19 mouse cellular contexts compared by ENCODE assay signal in genomic region chr19:23376536-23377201, GRCm38 (mm10).
A peak's percentile ranks its signal among the peaks of the same experiment; 100 is the strongest.
DNase-seq lines count a peak whose midpoint lies in the region; ATAC-seq and TF ChIP-seq lines count a peak whose summit lies in the region.
"Had no signal": no experiment of that assay in that cellular context is flagged by ENCODE, and none has a peak within 500 bp of the region (broad histone marks: within the 10 kb centered on the region; RNA-seq: fewer than 3 reads in every experiment).

No protein-coding gene starts in this region.

- no peaks in the 10 kb centered on the region for H3K79me2 ChIP-seq in heart, adult 2 months (replicated peaks; ENCODE audit: control insufficient read depth, insufficient read depth, low read length)

- WGBS in forebrain, embryonic 10.5 days: 66% methylated on average over 11 of the region's 11 CpGs
- WGBS in forebrain, embryonic 11.5 days: 55% methylated on average over 11 of the region's 11 CpGs
- WGBS in neural tube, embryonic 11.5 days: 64% methylated on average over 11 of the region's 11 CpGs
- 43% methylated on average over 11 of the region's 11 CpGs for WGBS in neural tube, embryonic 15.5 days
- WGBS in hindbrain, embryonic 15.5 days: 52% methylated on average over 11 of the region's 11 CpGs
- WGBS in midbrain, embryonic 16.5 days: 40% methylated on average over 11 of the region's 11 CpGs
- 64% methylated on average over 11 of the region's 11 CpGs for WGBS in heart, adult 2 months

- intact Hi-C loops in heart, adult 2 months (cut with DNase I): no loop called here

- no peaks in the 10 kb centered on the region for H3K36me3 ChIP-seq in forebrain, embryonic 10.5 days (replicated peaks)
- no peaks in the 10 kb centered on the region for H3K36me3 ChIP-seq in forebrain, embryonic 11.5 days (ENCODE audit: control insufficient read depth, insufficient read depth, low read length)
- H3K36me3 ChIP-seq in neural tube, embryonic 11.5 days (ENCODE audit: control insufficient read depth, insufficient read depth, low read length): no peaks in the 10 kb centered on the region
- H3K36me3 ChIP-seq in neural tube, embryonic 15.5 days: no peaks in the 10 kb centered on the region
- H3K36me3 ChIP-seq in hindbrain, embryonic 15.5 days: no peaks in the 10 kb centered on the region
- H3K36me3 ChIP-seq in midbrain, embryonic 16.5 days (ENCODE audit: control insufficient read depth, insufficient read depth, low read length): no peaks in the 10 kb centered on the region
- H3K36me3 ChIP-seq in heart, adult 2 months (ENCODE audit: control insufficient read depth, insufficient read depth, low read length): no peaks in the 10 kb centered on the region
- H3K36me3 ChIP-seq: embryonic facial prominence, embryonic 10.5 days; heart, embryonic 10.5 days; intestine, embryonic 15.5 days had no signal

- no peak overlapping the region for H3K4me3 ChIP-seq in forebrain, embryonic 10.5 days
- H3K4me3 ChIP-seq in forebrain, embryonic 11.5 days (ENCODE audit: low read depth, low read length): no peak overlapping the region
- no peak overlapping the region for H3K4me3 ChIP-seq in neural tube, embryonic 11.5 days (ENCODE audit: low read depth, low read length)
- H3K4me3 ChIP-seq in neural tube, embryonic 15.5 days (replicated peaks): no peak overlapping the region
- H3K4me3 ChIP-seq in hindbrain, embryonic 15.5 days: no peak overlapping the region
- H3K4me3 ChIP-seq in midbrain, embryonic 16.5 days (ENCODE audit: low read depth, low read length): no peak overlapping the region
- no peak overlapping the region for H3K4me3 ChIP-seq in heart, adult 2 months
- H3K4me3 ChIP-seq: embryonic facial prominence, embryonic 10.5 days; gastrocnemius, adult 2 months; heart, embryonic 10.5 days; intestine, embryonic 15.5 days had no signal

- H3K27ac ChIP-seq in forebrain, embryonic 10.5 days: peak overlapping the region; percentile 44; the same call in 1 of the 2 replicates
- no peak overlapping the region for H3K27ac ChIP-seq in forebrain, embryonic 11.5 days (ENCODE audit: low read depth, low read length)
- no peak overlapping the region for H3K27ac ChIP-seq in neural tube, embryonic 11.5 days (ENCODE audit: low read depth, low read length)
- no peak overlapping the region for H3K27ac ChIP-seq in neural tube, embryonic 15.5 days (replicated peaks)
- H3K27ac ChIP-seq in hindbrain, embryonic 15.5 days (replicated peaks): no peak overlapping the region
- 0 out of 2 replicates have a peak overlapping the region, but pooled peaks have one; percentile 26 for H3K27ac ChIP-seq in midbrain, embryonic 16.5 days (ENCODE audit: low read length)
- H3K27ac ChIP-seq in heart, adult 2 months: no peak overlapping the region
- H3K27ac ChIP-seq: embryonic facial prominence, embryonic 10.5 days; gastrocnemius, adult 2 months; heart, embryonic 10.5 days; intestine, embryonic 15.5 days; macrophage had no signal

- H3K9me3 ChIP-seq in forebrain, embryonic 10.5 days: no peaks in the 10 kb centered on the region
- H3K9me3 ChIP-seq in forebrain, embryonic 11.5 days (ENCODE audit: control insufficient read depth, low read length): no peaks in the 10 kb centered on the region
- no peaks in the 10 kb centered on the region for H3K9me3 ChIP-seq in neural tube, embryonic 11.5 days (ENCODE audit: control insufficient read depth, low read length)
- no peaks in the 10 kb centered on the region for H3K9me3 ChIP-seq in neural tube, embryonic 15.5 days (replicated peaks)
- no peaks in the 10 kb centered on the region for H3K9me3 ChIP-seq in hindbrain, embryonic 15.5 days
- no peaks in the 10 kb centered on the region for H3K9me3 ChIP-seq in midbrain, embryonic 16.5 days (replicated peaks; ENCODE audit: control insufficient read depth, low read length, poor library complexity, severe bottlenecking)
- H3K9me3 ChIP-seq: embryonic facial prominence, embryonic 10.5 days; heart, embryonic 10.5 days; intestine, embryonic 15.5 days had no signal

- H3K4me2 ChIP-seq in forebrain, embryonic 11.5 days (ENCODE audit: low read depth, low read length, severe bottlenecking): no peak overlapping the region
- no peak overlapping the region for H3K4me2 ChIP-seq in neural tube, embryonic 11.5 days (ENCODE audit: low read depth)
- no peak overlapping the region; the same call in 1 of the 2 replicates for H3K4me2 ChIP-seq in neural tube, embryonic 15.5 days
- H3K4me2 ChIP-seq in hindbrain, embryonic 15.5 days: no peak overlapping the region
- 0 out of 2 replicates have a peak overlapping the region, but pooled peaks have one; percentile 12 for H3K4me2 ChIP-seq in midbrain, embryonic 16.5 days (ENCODE audit: low read length)
- H3K4me2 ChIP-seq: intestine, embryonic 15.5 days had no signal

- H3K9ac ChIP-seq in forebrain, embryonic 11.5 days (ENCODE audit: low read length): no peak overlapping the region; the same call in 1 of the 2 replicates
- H3K9ac ChIP-seq in neural tube, embryonic 11.5 days (ENCODE audit: low read length): no peak overlapping the region
- no peak overlapping the region for H3K9ac ChIP-seq in neural tube, embryonic 15.5 days (replicated peaks)
- H3K9ac ChIP-seq in hindbrain, embryonic 15.5 days: no peak overlapping the region
- no peak overlapping the region for H3K9ac ChIP-seq in midbrain, embryonic 16.5 days (ENCODE audit: low read depth, low read length)
- no peak overlapping the region for H3K9ac ChIP-seq in heart, adult 2 months (ENCODE audit: low read depth, low read length)
- H3K9ac ChIP-seq: intestine, embryonic 15.5 days had no signal

- TF ChIP-seq POLR2A in heart, adult 2 months (IDR thresholded peaks at IDR 0.05; ENCODE audit: insufficient read depth, low read depth, low read length): no peak

- no peak for DNase-seq in forebrain, embryonic 10.5 days (ENCODE audit: extremely low spot score, low spot score)
- no peak for DNase-seq in forebrain, embryonic 11.5 days (ENCODE audit: low spot score)
- DNase-seq in neural tube, embryonic 11.5 days (ENCODE audit: low spot score): peak; percentile 16
- no peak for DNase-seq in heart, adult 2 months
- DNase-seq in left cerebral cortex, adult 11 months (ENCODE audit: low spot score): no peak
- DNase-seq: adrenal gland, postnatal 25 days; cerebellum, postnatal 10 days; gastrocnemius, adult 2 months; heart, postnatal 4 days; kidney, adult 8-10 months; kidney, postnatal 10 days; thymus, postnatal 14 days had no signal

- no peak for ATAC-seq in forebrain, embryonic 11.5 days (replicated peaks; ENCODE audit: low FRiP score)
- no peak for ATAC-seq in neural tube, embryonic 11.5 days (ENCODE audit: insufficient read depth, low FRiP score, low TSS enrichment)
- ATAC-seq in neural tube, embryonic 15.5 days (ENCODE audit: low FRiP score): no peak
- peak; percentile 59; the same call in 1 of the 2 replicates for ATAC-seq in hindbrain, embryonic 15.5 days (ENCODE audit: low FRiP score, low read depth)
- peak; percentile 53; the same call in 1 of the 2 replicates for ATAC-seq in midbrain, embryonic 16.5 days
- ATAC-seq: intestine, embryonic 15.5 days had no signal

- H3K27me3 ChIP-seq in forebrain, embryonic 10.5 days (ENCODE audit: poor library complexity, severe bottlenecking): no peaks in the 10 kb centered on the region
- H3K27me3 ChIP-seq in forebrain, embryonic 11.5 days (ENCODE audit: control insufficient read depth, insufficient read depth, low read length): no peaks in the 10 kb centered on the region
- H3K27me3 ChIP-seq in neural tube, embryonic 11.5 days (ENCODE audit: control insufficient read depth, insufficient read depth, low read length): no peaks in the 10 kb centered on the region
- H3K27me3 ChIP-seq in neural tube, embryonic 15.5 days (replicated peaks): no peaks in the 10 kb centered on the region
- H3K27me3 ChIP-seq in hindbrain, embryonic 15.5 days: no peaks in the 10 kb centered on the region
- H3K27me3 ChIP-seq in midbrain, embryonic 16.5 days (ENCODE audit: control insufficient read depth, insufficient read depth, low read depth, low read length): no peaks in the 10 kb centered on the region
- H3K27me3 ChIP-seq in heart, adult 2 months (ENCODE audit: control insufficient read depth, insufficient read depth, low read length): no peaks in the 10 kb centered on the region
- H3K27me3 ChIP-seq: intestine, embryonic 15.5 days had no signal

- H3K4me1 ChIP-seq in forebrain, embryonic 10.5 days: peaks cover 6% of the 10 kb centered on the region
- no peaks in the 10 kb centered on the region for H3K4me1 ChIP-seq in forebrain, embryonic 11.5 days (replicated peaks; ENCODE audit: control insufficient read depth, insufficient read depth, low read length)
- H3K4me1 ChIP-seq in neural tube, embryonic 11.5 days (ENCODE audit: control insufficient read depth, insufficient read depth, low read length): no peaks in the 10 kb centered on the region
- peaks cover 12% of the 10 kb centered on the region for H3K4me1 ChIP-seq in neural tube, embryonic 15.5 days
- peaks cover 9% of the 10 kb centered on the region; the same call in 1 of the 2 replicates for H3K4me1 ChIP-seq in hindbrain, embryonic 15.5 days (replicated peaks)
- peaks cover 9% of the 10 kb centered on the region for H3K4me1 ChIP-seq in midbrain, embryonic 16.5 days (ENCODE audit: control insufficient read depth, insufficient read depth, low read length)
- peaks cover 3% of the 10 kb centered on the region; the same call in 1 of the 2 replicates for H3K4me1 ChIP-seq in heart, adult 2 months (ENCODE audit: control insufficient read depth, insufficient read depth, low read length)
- H3K4me1 ChIP-seq: heart, embryonic 10.5 days; intestine, embryonic 15.5 days had no signal

- no peak for TF ChIP-seq EP300 in heart, adult 2 months (IDR thresholded peaks at IDR 0.05; ENCODE audit: insufficient read depth, low read depth, low read length)

- TF ChIP-seq CTCF in heart, adult 2 months (IDR thresholded peaks at IDR 0.05): no peak

Comparison
In these comparisons a context has a peak if more than half of its experiments do, and no peak if none do; other contexts are left out.
1. H3K27ac ChIP-seq: peak in forebrain, embryonic 10.5 days (single experiment) and midbrain, embryonic 16.5 days (single experiment); none in forebrain, embryonic 11.5 days (single experiment), neural tube, embryonic 11.5 days (single experiment), neural tube, embryonic 15.5 days (single experiment), hindbrain, embryonic 15.5 days (single experiment) and heart, adult 2 months (single experiment).
2. ATAC-seq: peak in hindbrain, embryonic 15.5 days (single experiment) and midbrain, embryonic 16.5 days (single experiment); none in forebrain, embryonic 11.5 days (single experiment), neural tube, embryonic 11.5 days (single experiment) and neural tube, embryonic 15.5 days (single experiment).